In genomic region chr2:60515817-60516216, GRCm38 (mm10) we compare ENCODE assay signal across 14 mouse cellular contexts. TPM values are rescaled to one million over a fixed set of nuclear protein-coding genes. Genes with fewer than 3 reads are reported as not detected.
DNase-seq lines count a peak whose midpoint lies in the region; ATAC-seq and TF ChIP-seq lines count a peak whose summit lies in the region.
"Had no signal": no experiment of that assay in that cellular context is flagged by ENCODE, and none has a peak within 500 bp of the region (broad histone marks: within the 10 kb centered on the region; RNA-seq: fewer than 3 reads in every experiment).

No protein-coding gene starts in this region.

- no peaks in the 10 kb centered on the region for H3K9me3 ChIP-seq in kidney, embryonic 14.5 days (ENCODE audit: control insufficient read depth, low read length)
- H3K9me3 ChIP-seq in hindbrain, embryonic 12.5 days (replicated peaks), result no peaks in the 10 kb centered on the region
- H3K9me3 ChIP-seq: liver, embryonic 15.5 days; neural tube, embryonic 15.5 days had no signal

- H3K4me3 ChIP-seq in lung, adult 2 months (replicated peaks; ENCODE audit: extremely low read depth, low read depth, low read length), result no peak overlapping the region
- no peak overlapping the region for H3K4me3 ChIP-seq in kidney, embryonic 14.5 days (ENCODE audit: low read length)
- no peak overlapping the region for H3K4me3 ChIP-seq in hindbrain, embryonic 12.5 days
- H3K4me3 ChIP-seq: heart, adult 2 months; liver, embryonic 15.5 days; neural tube, embryonic 15.5 days had no signal

- DNase-seq in heart, adult 11 months, result peak; percentile 90
- DNase-seq in heart, postnatal 4 days, result no peak
- DNase-seq in lung, postnatal 10 days, result peak; percentile 45
- DNase-seq in lung, adult 2 months, result no peak
- DNase-seq in thymus, postnatal 36 days, result no peak
- no peak for DNase-seq in layer of hippocampus, adult 11-12 months (ENCODE audit: low spot score)
- DNase-seq: adrenal gland, adult 8-10 months; cerebellum, adult 11 months; right cerebral cortex, postnatal 25 days had no signal

- H3K27ac ChIP-seq in kidney, embryonic 14.5 days (ENCODE audit: low read depth, low read length), result no peak overlapping the region
- H3K27ac ChIP-seq in hindbrain, embryonic 12.5 days, result no peak overlapping the region
- H3K27ac ChIP-seq: heart, adult 2 months; liver, embryonic 15.5 days; neural tube, embryonic 15.5 days had no signal

- no peaks in the 10 kb centered on the region for H3K27me3 ChIP-seq in kidney, embryonic 14.5 days (ENCODE audit: control insufficient read depth, insufficient read depth, low read length)
- H3K27me3 ChIP-seq in hindbrain, embryonic 12.5 days, result no peaks in the 10 kb centered on the region
- H3K27me3 ChIP-seq: liver, embryonic 15.5 days; neural tube, embryonic 15.5 days had no signal

- no peaks in the 10 kb centered on the region for H3K36me3 ChIP-seq in kidney, embryonic 14.5 days (ENCODE audit: control insufficient read depth, insufficient read depth, low read length)
- H3K36me3 ChIP-seq in hindbrain, embryonic 12.5 days, result no peaks in the 10 kb centered on the region
- H3K36me3 ChIP-seq: liver, embryonic 15.5 days; neural tube, embryonic 15.5 days had no signal

- H3K4me2 ChIP-seq in kidney, embryonic 14.5 days (replicated peaks; ENCODE audit: low read depth, low read length), result no peak overlapping the region
- H3K4me2 ChIP-seq in hindbrain, embryonic 12.5 days (replicated peaks), result no peak overlapping the region
- H3K4me2 ChIP-seq: liver, embryonic 15.5 days; neural tube, embryonic 15.5 days had no signal

- no peak for TF ChIP-seq POLR2A in lung, adult 2 months (IDR thresholded peaks at IDR 0.05; ENCODE audit: borderline replicate concordance, extremely low read depth, low read depth, low read length)

- no peaks in the 10 kb centered on the region for H3K4me1 ChIP-seq in lung, adult 2 months (ENCODE audit: control insufficient read depth, insufficient read depth, low read length)
- no peaks in the 10 kb centered on the region for H3K4me1 ChIP-seq in kidney, embryonic 14.5 days (ENCODE audit: control insufficient read depth, insufficient read depth, low read length)
- H3K4me1 ChIP-seq in hindbrain, embryonic 12.5 days, result no peaks in the 10 kb centered on the region
- H3K4me1 ChIP-seq: liver, embryonic 15.5 days; neural tube, embryonic 15.5 days had no signal

- ATAC-seq in kidney, embryonic 14.5 days (ENCODE audit: low FRiP score, low TSS enrichment), result 0 out of 2 replicates have a peak, but pooled peaks have one; percentile 12
- no peak for ATAC-seq in hindbrain, embryonic 12.5 days (ENCODE audit: low FRiP score)

- H3K9ac ChIP-seq in kidney, embryonic 14.5 days (ENCODE audit: low read depth, low read length), result no peak overlapping the region
- H3K9ac ChIP-seq in hindbrain, embryonic 12.5 days, result no peak overlapping the region
- H3K9ac ChIP-seq: liver, embryonic 15.5 days; neural tube, embryonic 15.5 days had no signal

- 30% methylated on average over 8 of the region's 8 CpGs for WGBS in lung, adult 2 months
- 55% methylated on average over 8 of the region's 8 CpGs for WGBS in kidney, embryonic 14.5 days
- WGBS in hindbrain, embryonic 12.5 days, result 58% methylated on average over 8 of the region's 8 CpGs

- no peak for TF ChIP-seq CTCF in lung, adult 2 months (IDR thresholded peaks at IDR 0.05; ENCODE audit: insufficient read depth, low read length)

RNA-seq across cellular contexts. Expression of gene Pla2r1, which starts 37.3 kb away (rescaled TPM):
- 1 to 10 TPM; 1.9 to 2.7 TPM for total RNA-seq in heart, postnatal 4 days (2021)
- 9.3 and 14.1 TPM in 2 replicates for polyA plus RNA-seq in lung, adult 2 months (2012; rRNA removed)
- polyA plus RNA-seq in kidney, embryonic 14.5 days (2014; fragmentation: Nextera tagmentation; extraction: Ambion mirVana), result 1.6 and 3.3 TPM in 2 replicates
- polyA plus RNA-seq in hindbrain, embryonic 12.5 days (2016; fragmentation: Nextera tagmentation; extraction: Ambion mirVana), result 0.90 and 1.5 TPM in 2 replicates

Comparison
In these comparisons a context has a peak if more than half of its experiments do, and no peak if none do; other contexts are left out.
1. DNase-seq: peak in heart, adult 11 months (single experiment) and lung, postnatal 10 days (single experiment); none in heart, postnatal 4 days (single experiment), lung, adult 2 months (single experiment), thymus, postnatal 36 days (0 of 2) and layer of hippocampus, adult 11-12 months (single experiment).